In genomic region chr8:61206876-61207275, GRCm38 (mm10) we compare ENCODE assay signal across 21 mouse cellular contexts.
"Had no signal": no experiment of that assay in that cellular context is flagged by ENCODE, and none has a peak within 500 bp of the region (broad histone marks: within the 10 kb centered on the region; RNA-seq: fewer than 3 reads in every experiment).

No protein-coding gene starts in this region.

- H3K4me3 ChIP-seq: liver, embryonic 13.5 days; liver, embryonic 15.5 days; megakaryocyte, embryonic 14.5 days; midbrain, embryonic 12.5 days; myocyte; neural tube, embryonic 13.5 days; neural tube, embryonic 15.5 days had no signal

- H3K4me1 ChIP-seq: liver, embryonic 13.5 days; liver, embryonic 15.5 days; midbrain, embryonic 12.5 days; neural tube, embryonic 13.5 days; neural tube, embryonic 15.5 days had no signal

- H3K9ac ChIP-seq: liver, embryonic 13.5 days; liver, embryonic 15.5 days; liver, postnatal 0 days; midbrain, embryonic 12.5 days; neural tube, embryonic 13.5 days; neural tube, embryonic 15.5 days had no signal

- H3K4me2 ChIP-seq: liver, embryonic 11.5 days; liver, embryonic 13.5 days; liver, embryonic 15.5 days; midbrain, embryonic 12.5 days; neural tube, embryonic 13.5 days; neural tube, embryonic 15.5 days had no signal

- H3K27ac ChIP-seq: liver, embryonic 13.5 days; liver, embryonic 15.5 days; macrophage; midbrain, embryonic 12.5 days; neural tube, embryonic 13.5 days; neural tube, embryonic 15.5 days had no signal

- DNase-seq: liver; liver, embryonic 13.5 days; liver, postnatal 0 days; midbrain, embryonic 14.5 days; retina, postnatal 1 day; right cerebral cortex, adult 18-20 months; right cerebral cortex, postnatal 25 days; right cerebral cortex, postnatal 4 days; spleen, adult 18-20 months; thymus, adult 18-20 months; thymus, postnatal 14 days; thymus, postnatal 36 days had no signal

- H3K36me3 ChIP-seq: liver, embryonic 13.5 days; liver, embryonic 15.5 days; midbrain, embryonic 12.5 days; neural tube, embryonic 13.5 days; neural tube, embryonic 15.5 days had no signal

- H3K27me3 ChIP-seq: liver, embryonic 13.5 days; liver, embryonic 15.5 days; midbrain, embryonic 12.5 days; neural tube, embryonic 13.5 days; neural tube, embryonic 15.5 days had no signal

- ATAC-seq: liver, postnatal 0 days; midbrain, embryonic 16.5 days had no signal

- H3K9me3 ChIP-seq: liver, embryonic 13.5 days; liver, embryonic 15.5 days; megakaryocyte, embryonic 14.5 days; midbrain, embryonic 12.5 days; neural tube, embryonic 13.5 days; neural tube, embryonic 15.5 days had no signal
